Mouse (Mus musculus) bone marrow macrophage, adult 2 months (primary cell): ENCODE measurements around the gene Asap2.

Experiments
- CTCF ChIP-seq: IDR thresholded peaks from 2 replicates; pipeline ENCODE4 v1.5.1; 2012; ENCODE audit warnings: low read depth, mild to moderate bottlenecking, low read length, moderate library complexity
- POLR2A ChIP-seq: IDR thresholded peaks from 2 replicates; pipeline ENCODE4 v1.6.1; 2012; ENCODE audit warnings: mild to moderate bottlenecking, low read depth, low read length, borderline replicate concordance

DNA sequence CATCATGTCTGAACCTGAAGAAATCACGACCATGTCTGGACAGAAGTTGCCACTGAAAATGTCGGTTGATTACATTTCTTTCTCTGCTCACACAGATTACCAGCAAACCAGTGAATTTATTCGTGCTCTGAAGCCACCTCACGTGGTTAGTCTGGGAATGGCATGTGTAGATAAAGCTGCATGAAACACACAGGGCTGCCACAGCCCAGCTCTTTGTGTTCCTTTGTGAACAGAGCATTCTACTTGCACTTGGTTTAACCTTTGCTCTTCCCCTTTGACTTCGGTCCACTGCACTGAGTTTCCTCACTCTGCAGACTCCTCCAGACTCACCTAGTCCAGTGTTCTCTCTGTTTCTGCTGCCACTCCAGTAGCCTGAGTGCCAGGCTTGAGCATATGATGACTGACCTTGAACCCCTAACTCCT is 312.1 kb downstream of the Asap2 start:
- TF ChIP-seq POLR2A, result no peak
- no peak for TF ChIP-seq CTCF
